Mouse (Mus musculus) adrenal gland, postnatal 0 days (tissue): ENCODE data around the gene Otud1. TPM values are rescaled to one million over a fixed set of nuclear protein-coding genes. Genes with fewer than 3 reads are reported as not detected.

Experiments
- polyA plus RNA-seq: library from polyadenylated mRNA; unstranded; fragments of >200 nt; fragmentation: Nextera tagmentation; extraction: Ambion mirVana; gene quantifications from 2 replicates; pipeline ENCODE4 v1.2.1, GENCODE M21; 2015

The Otud1 gene
- polyA plus RNA-seq, result 4.4 and 5.4 TPM in 2 replicates

GRCm38 (mm10) chr2:19657158-19657874 lies at the start of gene Otud1:
Gene Otud1 (plus strand): TSS chr2:19657752.

Other genes with a start within 250 kb of the Otud1 start
- not detected in 2 replicates for gene Ptf1a, start 212.1 kb upstream of the Otud1 start, polyA plus RNA-seq
- 0.07 TPM in 1 of 2 replicates, not detected in the other for gene 4921504E06Rik, start 103.8 kb upstream of the Otud1 start, polyA plus RNA-seq